Mouse (Mus musculus) intestine, embryonic 15.5 days (tissue): ENCODE results near the gene Tmsb10. TPM values are rescaled to one million over a fixed set of nuclear protein-coding genes. Genes with fewer than 3 reads are reported as not detected.
A peak's percentile ranks its signal among the peaks of the same experiment; 100 is the strongest.

ENCODE experiments used
- ATAC-seq: fragments of 200-750 bp; cut with Nextera tagmentation; 2 replicates; pipeline ENCODE4 v1.8.0; 2017; ENCODE audit warnings: moderate TSS enrichment, moderate library complexity
- H3K27ac ChIP-seq: fragments of 300-500 bp; sonication (generic); 2 replicates; pipeline ENCODE4 v1.5.1; 2015; ENCODE audit warnings: mild to moderate bottlenecking, inconsistent platforms
- H3K27me3 ChIP-seq: fragments of 300-500 bp; sonication (generic); replicated peaks from 2 replicates; pipeline ENCODE4 v1.6.1; 2015; ENCODE audit warnings: inconsistent platforms
- H3K36me3 ChIP-seq: fragments of 300-500 bp; sonication (generic); 2 replicates; pipeline ENCODE4 v1.6.1; 2015; ENCODE audit warnings: inconsistent platforms
- H3K4me1 ChIP-seq: fragments of 300-500 bp; sonication (generic); replicated peaks from 2 replicates; pipeline ENCODE4 v1.6.1; 2015; ENCODE audit warnings: inconsistent platforms
- H3K4me2 ChIP-seq: fragments of 300-500 bp; sonication (generic); replicated peaks from 2 replicates; pipeline ENCODE4 v1.6.1; 2015; ENCODE audit warnings: mild to moderate bottlenecking, inconsistent platforms
- H3K4me3 ChIP-seq: fragments of 300-500 bp; sonication (generic); replicated peaks from 2 replicates; pipeline ENCODE4 v1.5.1; 2015; ENCODE audit warnings: inconsistent platforms
- H3K9ac ChIP-seq: fragments of 300-500 bp; sonication (generic); 2 replicates; pipeline ENCODE4 v1.6.1; 2015; ENCODE audit warnings: inconsistent platforms
- H3K9me3 ChIP-seq: fragments of 300-500 bp; sonication (generic); 2 replicates; pipeline ENCODE4 v1.6.1; 2016; ENCODE audit warnings: inconsistent platforms
- WGBS: fragments of 180-500 bp; shearing (Covaris S2); methylation state at CpG from one replicate; pipeline ENCODE4 v1.1.7; 2015; 5-methylcytosine and 5-hydroxymethylcytosine counted together
- polyA plus RNA-seq: library from polyadenylated mRNA; unstranded; fragments of >200 nt; fragmentation: Nextera tagmentation; extraction: Ambion mirVana; gene quantifications from 2 replicates; pipeline ENCODE4 v1.2.1, GENCODE M21; 2015

Tmsb10 gene
- polyA plus RNA-seq, 1 experiment from 2014 or later, result 2,151 TPM

- H3K4me3 ChIP-seq, result no peak overlapping the region
- no peak overlapping the region for H3K9ac ChIP-seq
- no peak for ATAC-seq
- no peaks in the 10 kb centered on the region for H3K36me3 ChIP-seq
- peaks cover 15% of the 10 kb centered on the region for H3K4me1 ChIP-seq
- no peaks in the 10 kb centered on the region for H3K27me3 ChIP-seq
- WGBS, result 75% methylated on average over 7 of the region's 7 CpGs
- H3K9me3 ChIP-seq, result no peaks in the 10 kb centered on the region
- no peak overlapping the region for H3K4me2 ChIP-seq
- no peak overlapping the region for H3K27ac ChIP-seq
Measured at GRCm38 (mm10) chr6:72954786-72955185, 3.8 kb downstream of the Tmsb10 start.

- Histone ChIP-seq H3K9me3 (no peaks in the 10 kb centered on the region), H3K27ac (no peak overlapping the region), H3K4me3 (no peak overlapping the region), H3K36me3 (no peaks in the 10 kb centered on the region), H3K4me2 (no peak overlapping the region), H3K27me3 (no peaks in the 10 kb centered on the region), H3K4me1 (peaks cover 12% of the 10 kb centered on the region), H3K9ac (no peak overlapping the region)
- no peak for ATAC-seq
- 64% methylated on average over 2 of the region's 2 CpGs for WGBS
Measured at GRCm38 (mm10) chr6:72952967-72953366, 5.6 kb downstream of the Tmsb10 start.

GRCm38 (mm10) chr6:72952221-72952620, 6.3 kb downstream of the Tmsb10 start:
- H3K9ac ChIP-seq, result no peak overlapping the region
- ATAC-seq, result no peak
- H3K36me3 ChIP-seq, result no peaks in the 10 kb centered on the region
- no peaks in the 10 kb centered on the region for H3K9me3 ChIP-seq
- H3K27ac ChIP-seq, result no peak overlapping the region
- peaks cover 12% of the 10 kb centered on the region for H3K4me1 ChIP-seq
- H3K4me3 ChIP-seq, result no peak overlapping the region
- H3K27me3 ChIP-seq, result no peaks in the 10 kb centered on the region
- H3K4me2 ChIP-seq, result no peak overlapping the region
- WGBS, result 58% methylated on average over 2 of the region's 2 CpGs

- Histone ChIP-seq H3K27me3 (no peaks in the 10 kb centered on the region), H3K4me3 (no peak overlapping the region), H3K9ac (no peak overlapping the region), H3K4me1 (no peaks in the 10 kb centered on the region), H3K4me2 (no peak overlapping the region), H3K27ac (no peak overlapping the region), H3K36me3 (no peaks in the 10 kb centered on the region), H3K9me3 (no peaks in the 10 kb centered on the region)
- ATAC-seq, result no peak; the same call in 1 of the 2 replicates
- WGBS, result 69% methylated on average over 9 of the region's 9 CpGs
Measured at GRCm38 (mm10) chr6:72949161-72949756, 9.3 kb downstream of the Tmsb10 start.

GRCm38 (mm10) chr6:72948392-72948791, 10.2 kb downstream of the Tmsb10 start:
- no peaks in the 10 kb centered on the region for H3K27me3 ChIP-seq
- H3K36me3 ChIP-seq, result no peaks in the 10 kb centered on the region
- H3K4me2 ChIP-seq, result no peak overlapping the region
- H3K9ac ChIP-seq, result no peak overlapping the region
- no peak overlapping the region for H3K27ac ChIP-seq
- H3K9me3 ChIP-seq, result no peaks in the 10 kb centered on the region
- H3K4me1 ChIP-seq, result no peaks in the 10 kb centered on the region
- no peak overlapping the region for H3K4me3 ChIP-seq
- WGBS, result 85% methylated on average over 3 of the region's 3 CpGs
- no peak for ATAC-seq

GRCm38 (mm10) chr6:72947960-72948359, 10.6 kb downstream of the Tmsb10 start:
- no peak for ATAC-seq
- 58% methylated on average over 6 of the region's 6 CpGs for WGBS
- Histone ChIP-seq H3K36me3 (no peaks in the 10 kb centered on the region), H3K4me3 (no peak overlapping the region), H3K9ac (no peak overlapping the region), H3K4me2 (no peak overlapping the region), H3K4me1 (no peaks in the 10 kb centered on the region), H3K9me3 (no peaks in the 10 kb centered on the region), H3K27ac (no peak overlapping the region), H3K27me3 (no peaks in the 10 kb centered on the region)

GRCm38 (mm10) chr6:72940493-72940892, 18.1 kb downstream of the Tmsb10 start:
- H3K4me2 ChIP-seq, result no peak overlapping the region
- WGBS, result 6% methylated on average over 3 of the region's 3 CpGs
- H3K27me3 ChIP-seq, result no peaks in the 10 kb centered on the region
- no peaks in the 10 kb centered on the region for H3K9me3 ChIP-seq
- no peaks in the 10 kb centered on the region for H3K4me1 ChIP-seq
- ATAC-seq, result peak; percentile 59; the same call in 1 of the 2 replicates
- no peak overlapping the region for H3K4me3 ChIP-seq
- no peak overlapping the region for H3K9ac ChIP-seq
- H3K36me3 ChIP-seq, result no peaks in the 10 kb centered on the region
- H3K27ac ChIP-seq, result no peak overlapping the region

- no peak overlapping the region for H3K4me3 ChIP-seq
- no peaks in the 10 kb centered on the region for H3K9me3 ChIP-seq
- no peaks in the 10 kb centered on the region for H3K36me3 ChIP-seq
- no peaks in the 10 kb centered on the region for H3K27me3 ChIP-seq
- H3K4me2 ChIP-seq, result no peak overlapping the region; the same call in 1 of the 2 replicates
- no peaks in the 10 kb centered on the region for H3K4me1 ChIP-seq
- ATAC-seq, result no peak
- no peak overlapping the region for H3K9ac ChIP-seq
- WGBS, result 67% methylated on average over 5 of the region's 5 CpGs
- H3K27ac ChIP-seq, result no peak overlapping the region
Measured at GRCm38 (mm10) chr6:72937859-72938258, 20.7 kb downstream of the Tmsb10 start.

GRCm38 (mm10) chr6:72937430-72937829, 21.1 kb downstream of the Tmsb10 start:
- no peaks in the 10 kb centered on the region for H3K27me3 ChIP-seq
- H3K4me2 ChIP-seq, result no peak overlapping the region
- H3K4me3 ChIP-seq, result no peak overlapping the region
- WGBS, result 82% methylated on average over 3 of the region's 3 CpGs
- no peaks in the 10 kb centered on the region for H3K36me3 ChIP-seq
- H3K27ac ChIP-seq, result no peak overlapping the region
- no peaks in the 10 kb centered on the region for H3K9me3 ChIP-seq
- no peaks in the 10 kb centered on the region for H3K4me1 ChIP-seq
- ATAC-seq, result no peak
- H3K9ac ChIP-seq, result no peak overlapping the region

GRCm38 (mm10) chr6:72932955-72933354, 25.6 kb downstream of the Tmsb10 start:
- H3K4me3 ChIP-seq, result no peak overlapping the region
- no peak for ATAC-seq
- H3K36me3 ChIP-seq, result no peaks in the 10 kb centered on the region
- no peaks in the 10 kb centered on the region; the same call in 1 of the 2 replicates for H3K4me1 ChIP-seq
- no peak overlapping the region for H3K27ac ChIP-seq
- H3K9me3 ChIP-seq, result no peaks in the 10 kb centered on the region
- H3K27me3 ChIP-seq, result no peaks in the 10 kb centered on the region
- H3K9ac ChIP-seq, result no peak overlapping the region
- H3K4me2 ChIP-seq, result no peak overlapping the region
- whole genome bisulfite sequencing, result 87% methylated on average over 1 of the region's 1 CpGs

GRCm38 (mm10) chr6:72931533-72931932, 27.0 kb downstream of the Tmsb10 start:
- Histone ChIP-seq H3K36me3 (no peaks in the 10 kb centered on the region), H3K4me1 (peaks cover 8% of the 10 kb centered on the region), H3K27me3 (no peaks in the 10 kb centered on the region), H3K9ac (no peak overlapping the region), H3K4me3 (no peak overlapping the region), H3K9me3 (no peaks in the 10 kb centered on the region), H3K27ac (no peak overlapping the region), H3K4me2 (no peak overlapping the region)
- 61% methylated on average over 3 of the region's 3 CpGs for WGBS
- ATAC-seq, result peak; percentile 27; the same call in 1 of the 2 replicates

GRCm38 (mm10) chr6:72929795-72930398, 28.7 kb downstream of the Tmsb10 start:
- Histone ChIP-seq H3K9me3 (no peaks in the 10 kb centered on the region), H3K4me1 (peaks cover 8% of the 10 kb centered on the region), H3K27me3 (no peaks in the 10 kb centered on the region), H3K27ac (no peak overlapping the region), H3K4me3 (no peak overlapping the region), H3K36me3 (no peaks in the 10 kb centered on the region), H3K4me2 (no peak overlapping the region), H3K9ac (no peak overlapping the region)
- peak; percentile 39 for ATAC-seq
- WGBS, result 74% methylated on average over 4 of the region's 4 CpGs
